Comparison of ENCODE assay signal across 11 mouse cellular contexts in the genomic region with DNA sequence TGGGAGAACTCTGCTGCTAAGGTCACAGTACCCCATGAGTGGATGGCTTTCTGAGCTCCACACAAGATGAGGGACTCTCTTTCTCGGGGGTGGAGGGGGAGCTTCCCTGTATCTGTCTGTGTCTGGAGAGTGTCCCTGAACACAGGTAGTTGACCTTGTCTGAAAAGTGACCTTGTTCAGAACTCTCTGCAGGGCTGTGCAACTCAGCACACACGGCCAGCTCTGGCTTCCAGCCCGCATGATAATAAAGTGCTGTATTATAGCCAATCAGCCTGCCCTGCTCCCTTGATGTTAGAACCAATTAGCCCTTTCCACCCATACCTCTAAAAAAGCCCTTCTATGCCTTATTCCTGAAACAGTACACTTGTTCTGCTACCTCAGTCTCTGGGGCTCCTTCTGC.
DNase-seq lines count a peak whose midpoint lies in the region; ATAC-seq and TF ChIP-seq lines count a peak whose summit lies in the region.
"Had no signal": no experiment of that assay in that cellular context is flagged by ENCODE, and none has a peak within 500 bp of the region (broad histone marks: within the 10 kb centered on the region; RNA-seq: fewer than 3 reads in every experiment).

No protein-coding gene starts in this region.

- H3K9ac ChIP-seq in hindbrain, embryonic 13.5 days, result no peak overlapping the region
- H3K9ac ChIP-seq in hindbrain, embryonic 12.5 days, result no peak overlapping the region
- H3K9ac ChIP-seq in midbrain, embryonic 15.5 days, result no peak overlapping the region
- H3K9ac ChIP-seq in midbrain, embryonic 11.5 days (ENCODE audit: low read length), result no peak overlapping the region
- no peak overlapping the region for H3K9ac ChIP-seq in heart, postnatal 0 days (replicated peaks; ENCODE audit: low read depth, low read length)
- H3K9ac ChIP-seq: lung, embryonic 15.5 days had no signal

- 63% methylated on average over 3 of the region's 3 CpGs for WGBS in hindbrain, embryonic 13.5 days
- 70% methylated on average over 3 of the region's 3 CpGs for WGBS in hindbrain, embryonic 12.5 days
- WGBS in midbrain, embryonic 15.5 days, result 53% methylated on average over 3 of the region's 3 CpGs
- WGBS in midbrain, embryonic 11.5 days, result 77% methylated on average over 3 of the region's 3 CpGs
- 21% methylated on average over 3 of the region's 3 CpGs for WGBS in heart, postnatal 0 days

- DNase-seq in cerebellum, adult 11-12 months, result peak; percentile 35
- DNase-seq in cerebellum, adult 8-10 months, result no peak
- DNase-seq in midbrain, embryonic 11.5 days (ENCODE audit: low spot score, missing footprints), result no peak
- DNase-seq in heart, postnatal 0 days (ENCODE audit: low spot score), result no peak
- DNase-seq in lung, postnatal 10 days, result no peak

- H3K27me3 ChIP-seq in hindbrain, embryonic 13.5 days, result no peaks in the 10 kb centered on the region
- H3K27me3 ChIP-seq in hindbrain, embryonic 12.5 days, result no peaks in the 10 kb centered on the region
- H3K27me3 ChIP-seq in midbrain, embryonic 15.5 days (replicated peaks), result no peaks in the 10 kb centered on the region
- H3K27me3 ChIP-seq in midbrain, embryonic 11.5 days (ENCODE audit: control insufficient read depth, insufficient read depth, low read length), result no peaks in the 10 kb centered on the region
- H3K27me3 ChIP-seq in heart, postnatal 0 days (ENCODE audit: control insufficient read depth, insufficient read depth, low read length), result no peaks in the 10 kb centered on the region
- H3K27me3 ChIP-seq: lung, embryonic 15.5 days had no signal

- no peaks in the 10 kb centered on the region for H3K36me3 ChIP-seq in hindbrain, embryonic 13.5 days
- H3K36me3 ChIP-seq in hindbrain, embryonic 12.5 days, result no peaks in the 10 kb centered on the region
- no peaks in the 10 kb centered on the region for H3K36me3 ChIP-seq in midbrain, embryonic 15.5 days (replicated peaks)
- no peaks in the 10 kb centered on the region for H3K36me3 ChIP-seq in midbrain, embryonic 11.5 days (ENCODE audit: control insufficient read depth, insufficient read depth, low read length)
- no peaks in the 10 kb centered on the region for H3K36me3 ChIP-seq in heart, postnatal 0 days (replicated peaks; ENCODE audit: control insufficient read depth, insufficient read depth, low read length)
- H3K36me3 ChIP-seq: lung, embryonic 15.5 days had no signal

- TF ChIP-seq EP300 in heart, postnatal 0 days (IDR thresholded peaks at IDR 0.05; ENCODE audit: low read depth), result no peak

- H3K27ac ChIP-seq in hindbrain, embryonic 13.5 days, result peak overlapping the region; percentile 52
- no peak overlapping the region for H3K27ac ChIP-seq in hindbrain, embryonic 12.5 days
- H3K27ac ChIP-seq in midbrain, embryonic 15.5 days, result no peak overlapping the region
- H3K27ac ChIP-seq in midbrain, embryonic 11.5 days (ENCODE audit: low read depth, low read length), result no peak overlapping the region
- H3K27ac ChIP-seq in heart, postnatal 0 days (ENCODE audit: low read depth), result peak overlapping the region; percentile 67
- H3K27ac ChIP-seq: lung, embryonic 15.5 days; stomach, postnatal 0 days had no signal

- H3K9me3 ChIP-seq in hindbrain, embryonic 13.5 days, result no peaks in the 10 kb centered on the region
- no peaks in the 10 kb centered on the region for H3K9me3 ChIP-seq in hindbrain, embryonic 12.5 days (replicated peaks)
- no peaks in the 10 kb centered on the region for H3K9me3 ChIP-seq in midbrain, embryonic 15.5 days
- no peaks in the 10 kb centered on the region for H3K9me3 ChIP-seq in midbrain, embryonic 11.5 days (ENCODE audit: control insufficient read depth, low read length)
- no peaks in the 10 kb centered on the region for H3K9me3 ChIP-seq in heart, postnatal 0 days (replicated peaks; ENCODE audit: control insufficient read depth, low read length)
- H3K9me3 ChIP-seq: lung, embryonic 15.5 days had no signal

- H3K4me1 ChIP-seq in hindbrain, embryonic 13.5 days (replicated peaks), result peaks cover 22% of the 10 kb centered on the region
- peaks cover 10% of the 10 kb centered on the region; the same call in 1 of the 2 replicates for H3K4me1 ChIP-seq in hindbrain, embryonic 12.5 days
- peaks cover 10% of the 10 kb centered on the region; the same call in 1 of the 2 replicates for H3K4me1 ChIP-seq in midbrain, embryonic 15.5 days
- no peaks in the 10 kb centered on the region; the same call in 1 of the 2 replicates for H3K4me1 ChIP-seq in midbrain, embryonic 11.5 days (ENCODE audit: control insufficient read depth, insufficient read depth, low read length)
- peaks cover 9% of the 10 kb centered on the region for H3K4me1 ChIP-seq in heart, postnatal 0 days (ENCODE audit: control insufficient read depth, insufficient read depth)
- H3K4me1 ChIP-seq: lung, embryonic 15.5 days had no signal

- no peak for TF ChIP-seq CTCF in heart, postnatal 0 days (IDR thresholded peaks at IDR 0.05; ENCODE audit: low read depth)

- H3K4me3 ChIP-seq in hindbrain, embryonic 13.5 days, result no peak overlapping the region
- H3K4me3 ChIP-seq in hindbrain, embryonic 12.5 days, result no peak overlapping the region
- no peak overlapping the region for H3K4me3 ChIP-seq in midbrain, embryonic 15.5 days
- H3K4me3 ChIP-seq in midbrain, embryonic 11.5 days (ENCODE audit: low read depth, low read length), result no peak overlapping the region
- no peak overlapping the region for H3K4me3 ChIP-seq in heart, postnatal 0 days (ENCODE audit: low read depth, low read length)
- H3K4me3 ChIP-seq: lung, embryonic 15.5 days had no signal

- no peak overlapping the region for H3K4me2 ChIP-seq in hindbrain, embryonic 13.5 days
- H3K4me2 ChIP-seq in hindbrain, embryonic 12.5 days (replicated peaks), result no peak overlapping the region
- H3K4me2 ChIP-seq in midbrain, embryonic 15.5 days, result no peak overlapping the region
- no peak overlapping the region for H3K4me2 ChIP-seq in midbrain, embryonic 11.5 days
- H3K4me2 ChIP-seq in heart, postnatal 0 days (ENCODE audit: low read depth, low read length), result no peak overlapping the region
- H3K4me2 ChIP-seq: lung, embryonic 15.5 days had no signal

- ATAC-seq in hindbrain, embryonic 13.5 days (ENCODE audit: low FRiP score), result peak; percentile 14; the same call in 1 of the 2 replicates
- ATAC-seq in hindbrain, embryonic 12.5 days (ENCODE audit: low FRiP score), result no peak; the same call in 1 of the 2 replicates
- peak; percentile 38 for ATAC-seq in midbrain, embryonic 15.5 days (replicated peaks)
- no peak for ATAC-seq in midbrain, embryonic 11.5 days (ENCODE audit: low FRiP score)
- peak; percentile 84 for ATAC-seq in heart, postnatal 0 days (ENCODE audit: insufficient read depth, low read depth)
- ATAC-seq: intestine, postnatal 0 days had no signal

Comparison
In these comparisons a context has a peak if more than half of its experiments do, and no peak if none do; other contexts are left out.
1. ATAC-seq: peak in hindbrain, embryonic 13.5 days (single experiment), midbrain, embryonic 15.5 days (single experiment) and heart, postnatal 0 days (single experiment); none in hindbrain, embryonic 12.5 days (single experiment) and midbrain, embryonic 11.5 days (single experiment).
2. H3K27ac ChIP-seq: peak in hindbrain, embryonic 13.5 days (single experiment) and heart, postnatal 0 days (single experiment); none in hindbrain, embryonic 12.5 days (single experiment), midbrain, embryonic 15.5 days (single experiment) and midbrain, embryonic 11.5 days (single experiment).